Mouse (Mus musculus) adrenal gland, adult 8-10 months (tissue): ENCODE data around the gene Olfr138. TPM values are rescaled to one million over a fixed set of nuclear protein-coding genes. Genes with fewer than 3 reads are reported as not detected.

Experiments
- DNase-seq: peaks from one replicate; pipeline ENCODE4 v3.0.0; 2022
- total RNA-seq, 4 experiments: library from RNA; stranded (reverse); gene quantifications; 2 replicates each; pipeline ENCODE4 v1.2.4; 2022

Olfr138 gene
- total RNA-seq = not detected

GRCm38 (mm10) chr17:38260735-38261134 is at the start of gene Olfr138:
TSS of gene Olfr138 (plus strand) at chr17:38261035.
- no peak for DNase-seq

- DNase-seq = no peak
Measured at GRCm38 (mm10) chr17:38307470-38307869, 46.6 kb downstream of the Olfr138 start, which contains the start of gene Olfr137. TSS of gene Olfr137 (minus strand) at chr17:38307570.

Other genes starting within 250 kb of the Olfr138 start
- gene Olfr129, start 201.0 kb upstream of the Olfr138 start, total RNA-seq = not detected
- gene Olfr130, start 197.1 kb upstream of the Olfr138 start, total RNA-seq = not detected
- not detected for gene Olfr131, start 172.3 kb upstream of the Olfr138 start, total RNA-seq
- gene Olfr132, start 126.5 kb upstream of the Olfr138 start, total RNA-seq = not detected
- not detected for gene Olfr133, start 115.8 kb upstream of the Olfr138 start, total RNA-seq
- gene Olfr134, start 89.6 kb upstream of the Olfr138 start, total RNA-seq = not detected
- gene Olfr135, start 56.7 kb upstream of the Olfr138 start, total RNA-seq = not detected
- gene Olfr137, start 46.5 kb downstream of the Olfr138 start, total RNA-seq = not detected
- gene Olfr136, start 68.8 kb downstream of the Olfr138 start, total RNA-seq = not detected
- not detected for gene Esp36, start 159.2 kb downstream of the Olfr138 start, total RNA-seq